Mouse (Mus musculus) liver, embryonic 12.5 days (tissue): Measurements from ENCODE around the gene Nup98. TPM values are rescaled to one million over a fixed set of nuclear protein-coding genes. Genes with fewer than 3 reads are reported as not detected.
A peak's percentile ranks its signal among the peaks of the same experiment; 100 is the strongest.

Source experiments
- ATAC-seq: fragments of 200-750 bp; cut with Nextera tagmentation; 2 replicates; pipeline ENCODE4 v1.8.0; 2017; ENCODE audit warnings: moderate number of reproducible peaks, mild to moderate bottlenecking, moderate library complexity
- H3K27ac ChIP-seq: fragments of 300-500 bp; sonication (generic); 2 replicates; pipeline ENCODE4 v1.5.1; 2016; ENCODE audit warnings: mild to moderate bottlenecking
- H3K27me3 ChIP-seq: fragments of 300-500 bp; sonication (generic); replicated peaks from 2 replicates; pipeline ENCODE4 v1.6.1; 2016; ENCODE audit warnings: mild to moderate bottlenecking, moderate library complexity
- H3K36me3 ChIP-seq: fragments of 300-500 bp; sonication (generic); 2 replicates; pipeline ENCODE4 v1.6.1; 2016; ENCODE audit warnings: mild to moderate bottlenecking, moderate library complexity
- H3K4me1 ChIP-seq: fragments of 300-500 bp; sonication (generic); 2 replicates; pipeline ENCODE4 v1.6.1; 2016
- H3K4me2 ChIP-seq: fragments of 300-500 bp; sonication (generic); 2 replicates; pipeline ENCODE4 v1.6.1; 2016; ENCODE audit warnings: mild to moderate bottlenecking, moderate library complexity
- H3K4me3 ChIP-seq: fragments of 300-500 bp; sonication (generic); 2 replicates; pipeline ENCODE4 v1.5.1; 2016; ENCODE audit warnings: mild to moderate bottlenecking, moderate library complexity
- H3K9ac ChIP-seq: fragments of 300-500 bp; sonication (generic); 2 replicates; pipeline ENCODE4 v1.6.1; 2016; ENCODE audit warnings: mild to moderate bottlenecking, moderate library complexity
- H3K9me3 ChIP-seq: fragments of 300-500 bp; sonication (generic); replicated peaks from 2 replicates; pipeline ENCODE4 v1.6.1; 2016; ENCODE audit warnings: mild to moderate bottlenecking, moderate library complexity
- WGBS: fragments of 180-500 bp; shearing (Covaris S2); methylation state at CpG from one replicate; pipeline ENCODE4 v1.1.7; 2016; ENCODE audit not compliant: insufficient replicate concordance; 5-methylcytosine and 5-hydroxymethylcytosine counted together
- polyA plus RNA-seq: library from polyadenylated mRNA; unstranded; fragments of >200 nt; fragmentation: Nextera tagmentation; extraction: Ambion mirVana; gene quantifications from 2 replicates; pipeline ENCODE4 v1.2.1, GENCODE M21; 2016

Nup98 gene
- polyA plus RNA-seq, 1 experiment from 2014 or later, result 30.4 TPM

DNA sequence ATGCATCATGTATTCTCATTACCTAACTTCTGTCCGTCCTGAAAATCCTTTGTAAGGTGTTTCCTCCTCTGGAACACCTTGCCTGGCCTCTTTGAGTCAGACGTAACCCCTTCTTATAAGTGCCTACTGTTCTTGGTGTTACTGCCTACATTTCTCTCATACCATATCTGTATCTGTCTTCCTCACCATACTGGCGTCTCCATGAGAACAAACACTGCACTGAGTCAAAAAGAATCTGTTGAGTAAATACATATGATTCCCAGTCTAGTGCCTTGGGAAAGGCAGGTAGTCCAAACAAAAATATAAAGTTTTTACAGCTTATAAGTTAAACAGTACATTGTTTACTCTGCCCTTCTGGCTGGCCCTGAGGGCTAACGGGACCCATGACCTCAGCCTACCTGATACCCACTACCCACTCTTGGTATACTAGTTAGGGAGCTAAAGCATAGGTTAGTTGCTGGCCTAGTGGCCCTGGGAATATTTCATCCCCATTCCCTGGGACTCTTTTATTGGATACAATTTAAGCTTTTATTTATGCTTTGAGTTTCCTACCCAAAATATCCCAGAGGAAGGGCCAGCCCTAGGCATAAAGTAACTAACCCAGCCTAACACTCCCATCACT is 18.2 kb upstream of the Nup98 start:
- Histone ChIP-seq H3K9ac (no peak overlapping the region; the same call in 1 of the 2 replicates), H3K27ac (no peak overlapping the region), H3K9me3 (no peaks in the 10 kb centered on the region), H3K4me1 (peaks cover 19% of the 10 kb centered on the region), H3K36me3 (peaks cover 15% of the 10 kb centered on the region), H3K4me3 (no peak overlapping the region), H3K4me2 (no peak overlapping the region), H3K27me3 (no peaks in the 10 kb centered on the region)
- WGBS, result 79% methylated on average over 4 of the region's 4 CpGs
- ATAC-seq, result no peak

DNA sequence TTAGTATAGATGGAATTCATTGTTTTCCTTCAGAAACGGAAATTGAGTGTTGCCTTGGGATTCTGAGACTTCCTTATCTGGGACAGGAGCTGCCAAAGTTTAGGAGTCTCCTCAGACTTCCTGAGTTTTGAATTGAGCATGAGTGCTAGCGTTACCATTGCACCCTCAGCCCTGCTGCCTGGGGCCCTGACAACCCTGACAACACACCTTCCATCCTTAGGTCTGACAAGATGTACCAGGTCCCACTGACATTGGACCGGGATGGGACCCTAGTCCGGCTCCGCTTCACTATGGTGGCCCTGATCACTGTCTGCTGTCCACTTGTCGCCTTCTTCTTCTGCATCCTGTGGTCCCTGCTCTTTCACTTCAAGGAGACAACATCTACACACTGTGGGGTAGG is 16.1 kb upstream of the Nup98 start:
- peaks cover 15% of the 10 kb centered on the region for H3K36me3 ChIP-seq
- no peak overlapping the region for H3K4me3 ChIP-seq
- no peak for ATAC-seq
- WGBS, result 80% methylated on average over 6 of the region's 6 CpGs
- no peaks in the 10 kb centered on the region for H3K27me3 ChIP-seq
- no peak overlapping the region for H3K4me2 ChIP-seq
- no peaks in the 10 kb centered on the region for H3K9me3 ChIP-seq
- H3K27ac ChIP-seq, result no peak overlapping the region
- H3K9ac ChIP-seq, result no peak overlapping the region
- peaks cover 28% of the 10 kb centered on the region for H3K4me1 ChIP-seq

DNA sequence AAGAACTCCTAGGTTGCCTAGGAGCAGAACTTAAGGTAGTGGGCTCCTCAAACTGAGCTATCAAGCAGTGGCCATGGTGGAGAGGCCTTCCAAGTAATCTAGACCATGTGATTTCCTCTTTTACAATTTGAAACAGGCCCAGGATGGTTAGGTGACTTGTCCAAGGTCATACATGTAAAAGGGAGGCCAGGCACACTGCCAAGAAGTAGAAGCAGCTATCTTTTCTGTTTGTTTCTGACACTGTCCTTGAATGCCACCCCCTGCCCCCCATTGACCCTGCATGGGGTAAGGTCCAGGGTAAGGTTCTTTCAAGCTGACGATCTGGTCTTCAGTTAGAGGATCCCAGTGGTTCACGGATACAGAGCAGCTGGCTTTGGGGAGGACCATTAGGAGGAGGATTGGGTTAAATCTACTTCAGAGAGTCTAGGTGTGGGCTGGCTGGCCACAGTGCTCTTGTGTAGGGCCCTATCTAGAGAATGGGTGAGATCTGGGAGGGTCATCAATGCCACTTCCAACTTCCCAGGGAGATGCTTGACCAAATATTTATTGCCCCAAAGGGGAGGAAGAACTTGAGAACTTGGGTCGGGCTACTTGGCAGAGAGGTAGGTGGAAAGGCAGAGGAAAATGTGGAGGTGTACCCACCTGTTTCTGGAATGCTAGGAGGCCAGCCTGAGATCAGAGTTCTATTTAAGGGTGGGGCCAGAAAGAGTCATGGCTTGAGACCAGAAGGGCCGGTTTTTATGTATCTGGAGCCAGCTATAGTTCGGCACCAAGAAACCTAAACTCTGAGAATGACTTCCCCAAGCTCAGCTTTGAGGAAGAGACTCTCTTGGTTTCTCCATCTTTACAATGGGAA is 14.1 kb upstream of the Nup98 start:
- peaks cover 28% of the 10 kb centered on the region for H3K4me1 ChIP-seq
- peaks cover 11% of the 10 kb centered on the region for H3K36me3 ChIP-seq
- no peak overlapping the region for H3K9ac ChIP-seq
- no peak overlapping the region for H3K4me3 ChIP-seq
- no peak for ATAC-seq
- H3K27ac ChIP-seq, result no peak overlapping the region
- H3K27me3 ChIP-seq, result no peaks in the 10 kb centered on the region
- H3K9me3 ChIP-seq, result no peaks in the 10 kb centered on the region
- H3K4me2 ChIP-seq, result 0 out of 2 replicates have a peak overlapping the region, but pooled peaks have one; percentile 93
- 70% methylated on average over 5 of the region's 5 CpGs for WGBS

DNA sequence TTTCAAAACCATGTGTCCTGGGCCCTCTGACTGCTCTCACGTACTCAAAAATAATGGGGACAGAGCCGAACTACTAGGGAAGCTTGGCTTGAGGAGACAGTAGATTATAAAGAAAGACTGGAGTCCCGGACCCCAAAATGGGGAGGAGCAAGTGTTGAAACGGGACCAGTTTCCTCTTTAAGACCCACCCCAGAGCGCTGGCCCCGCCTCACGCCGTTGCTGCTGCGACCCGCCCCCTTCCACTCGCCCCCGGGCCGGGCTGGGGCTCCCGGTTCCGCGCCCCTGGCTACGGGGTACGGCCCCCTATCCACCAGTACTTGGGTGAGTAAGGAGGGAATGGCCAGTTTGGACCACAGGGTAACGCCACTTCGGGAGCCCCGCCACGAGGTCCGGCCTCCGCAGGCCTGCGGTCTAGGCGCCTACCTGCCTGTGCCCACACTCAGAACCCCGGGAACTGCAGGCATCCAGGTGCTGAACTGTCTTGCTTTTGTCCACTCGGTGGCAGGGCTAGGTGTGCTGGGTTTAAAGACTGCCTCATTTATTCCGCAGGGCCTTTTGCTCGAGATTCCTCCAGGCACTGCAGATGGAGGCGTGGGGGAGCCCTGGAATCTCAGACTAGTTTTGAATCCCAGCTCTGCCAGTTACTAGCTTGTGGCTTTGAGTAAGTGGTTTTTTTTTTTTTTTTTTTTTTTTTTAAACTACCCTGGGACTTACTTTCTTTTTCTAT is 13.0 kb upstream of the Nup98 start:
- Histone ChIP-seq H3K4me3 (peak overlapping the region; percentile 69), H3K36me3 (peaks cover 4% of the 10 kb centered on the region; the same call in 1 of the 2 replicates), H3K4me2 (peak overlapping the region; percentile 93), H3K27me3 (no peaks in the 10 kb centered on the region), H3K9ac (peak overlapping the region; percentile 72), H3K4me1 (peaks cover 28% of the 10 kb centered on the region), H3K27ac (peak overlapping the region; percentile 53), H3K9me3 (no peaks in the 10 kb centered on the region)
- 3% methylated on average over 31 of the region's 31 CpGs for WGBS
- ATAC-seq, result peak; percentile 78

DNA sequence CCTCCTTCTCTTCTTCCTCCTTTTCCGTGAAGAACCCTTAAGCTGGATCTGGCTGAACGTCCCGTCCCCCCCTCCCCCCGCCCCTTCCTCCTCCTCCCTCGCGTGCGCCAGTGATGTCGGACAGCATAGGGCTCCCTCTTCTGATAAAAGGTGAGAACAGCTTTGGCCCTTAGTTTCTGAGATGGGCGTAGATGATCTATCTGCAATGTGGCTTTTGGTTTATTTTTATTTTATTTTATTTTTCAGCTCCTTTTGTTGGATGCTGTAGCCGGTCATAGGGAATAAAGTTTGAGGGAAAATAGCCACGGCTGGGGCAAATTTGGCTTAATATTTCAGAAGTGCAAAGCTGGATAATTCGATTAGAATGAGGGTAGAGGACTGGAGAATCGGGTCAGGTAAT is 12.4 kb upstream of the Nup98 start:
- no peaks in the 10 kb centered on the region for H3K27me3 ChIP-seq
- peak overlapping the region; percentile 69 for H3K4me3 ChIP-seq
- H3K36me3 ChIP-seq, result 0 out of 2 replicates have a peak, but pooled peaks cover 4% of the 10 kb centered on the region
- peak overlapping the region; percentile 72 for H3K9ac ChIP-seq
- H3K4me1 ChIP-seq, result peaks cover 28% of the 10 kb centered on the region
- peak overlapping the region; percentile 53; the same call in 1 of the 2 replicates for H3K27ac ChIP-seq
- under 1% methylated on average over 10 of the region's 13 CpGs for WGBS
- H3K9me3 ChIP-seq, result no peaks in the 10 kb centered on the region
- peak; percentile 49; the same call in 1 of the 2 replicates for ATAC-seq
- peak overlapping the region; percentile 93 for H3K4me2 ChIP-seq

DNA sequence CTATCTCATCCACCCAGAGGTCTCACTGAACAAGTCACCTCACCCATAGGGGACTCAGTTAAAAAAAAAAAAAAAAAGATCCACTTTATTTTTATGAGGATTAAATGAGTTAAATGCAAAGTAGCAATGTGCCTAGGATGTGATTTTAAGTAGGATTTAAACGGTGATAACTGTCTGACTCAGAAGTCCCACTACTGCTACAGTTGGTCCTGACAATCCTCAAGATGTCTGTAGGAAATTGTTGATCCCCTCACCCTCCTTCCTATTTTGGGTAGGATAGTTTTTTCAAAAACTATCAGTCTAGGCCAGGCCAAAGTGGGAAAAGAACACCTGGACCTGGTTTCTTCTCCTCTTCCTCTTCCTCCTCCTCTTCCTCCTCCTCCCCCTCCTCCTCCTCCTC is 11.9 kb upstream of the Nup98 start:
- ATAC-seq, result no peak
- H3K27ac ChIP-seq, result no peak overlapping the region
- WGBS, result 37% methylated on average over 1 of the region's 1 CpGs

DNA sequence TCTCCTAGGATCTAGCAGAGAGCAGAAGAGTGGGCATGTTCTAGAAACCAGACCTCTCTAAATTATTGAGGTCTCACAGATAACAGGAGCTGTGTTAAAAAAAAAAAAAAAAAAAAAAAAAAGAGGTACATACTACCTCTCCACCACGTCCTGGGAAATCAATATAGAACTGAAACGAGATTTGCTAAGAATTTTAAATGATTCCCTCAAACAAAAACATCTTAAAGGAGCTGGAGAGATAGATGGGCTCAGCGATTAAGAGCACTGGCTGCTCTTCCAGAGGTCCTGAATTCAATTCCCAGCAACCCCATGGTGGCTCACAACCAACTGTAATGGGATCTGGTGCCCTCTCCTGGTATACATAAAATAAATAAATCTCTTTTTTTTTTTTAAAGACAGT is 1.1 kb upstream of the Nup98 start:
- Histone ChIP-seq H3K4me3 (peak overlapping the region; percentile 95), H3K27me3 (no peaks in the 10 kb centered on the region), H3K4me1 (peaks cover 42% of the 10 kb centered on the region), H3K4me2 (peak overlapping the region; percentile 82), H3K9me3 (no peaks in the 10 kb centered on the region), H3K27ac (peak overlapping the region; percentile 91), H3K36me3 (peaks cover 12% of the 10 kb centered on the region), H3K9ac (peak overlapping the region; percentile 89)
- 48% methylated on average over 3 of the region's 3 CpGs for WGBS
- no peak for ATAC-seq

More for the DNA sequence above, 11.9 kb upstream of the Nup98 start:
- peak overlapping the region; percentile 93 for H3K4me2 ChIP-seq
- no peaks in the 10 kb centered on the region for H3K27me3 ChIP-seq
- H3K36me3 ChIP-seq, result 0 out of 2 replicates have a peak, but pooled peaks cover 4% of the 10 kb centered on the region
- peaks cover 28% of the 10 kb centered on the region for H3K4me1 ChIP-seq
- no peaks in the 10 kb centered on the region for H3K9me3 ChIP-seq
- H3K9ac ChIP-seq, result no peak overlapping the region
- H3K4me3 ChIP-seq, result peak overlapping the region; percentile 69

DNA sequence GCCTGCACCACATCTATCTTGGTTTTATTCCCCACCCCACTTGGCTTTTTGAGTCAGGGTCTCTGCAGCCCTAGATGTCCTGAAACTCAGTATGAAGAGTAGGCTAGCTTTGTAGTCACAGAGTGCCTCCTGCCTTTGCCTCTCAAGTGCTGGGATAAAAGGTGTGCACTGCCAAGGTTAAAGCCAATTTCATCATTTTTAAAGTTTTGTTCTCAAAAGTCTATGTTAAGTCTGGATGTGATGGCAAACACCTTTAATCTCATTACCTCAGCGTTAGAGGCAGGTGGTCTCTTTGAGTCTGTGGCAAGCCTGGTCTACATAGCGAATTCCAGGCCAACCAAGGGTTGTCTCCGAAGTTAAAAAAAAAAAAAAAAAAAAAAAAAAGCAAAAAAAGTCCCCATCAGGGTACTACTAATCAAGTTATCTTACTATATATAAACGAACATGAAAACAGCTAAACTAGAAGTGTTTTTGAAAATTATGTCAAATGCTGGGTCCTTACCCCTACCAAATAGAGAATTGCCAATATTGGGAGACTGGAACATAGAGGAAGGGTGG is 1.1 kb downstream of the Nup98 start:
- peak overlapping the region; percentile 82 for H3K4me2 ChIP-seq
- H3K4me1 ChIP-seq, result peaks cover 60% of the 10 kb centered on the region
- peak overlapping the region; percentile 95 for H3K4me3 ChIP-seq
- peak overlapping the region; percentile 89 for H3K9ac ChIP-seq
- peaks cover 20% of the 10 kb centered on the region for H3K36me3 ChIP-seq
- peak overlapping the region; percentile 89 for H3K27ac ChIP-seq
- no peaks in the 10 kb centered on the region for H3K27me3 ChIP-seq
- 37% methylated on average over 4 of the region's 4 CpGs for WGBS
- no peaks in the 10 kb centered on the region for H3K9me3 ChIP-seq
- no peak for ATAC-seq

DNA sequence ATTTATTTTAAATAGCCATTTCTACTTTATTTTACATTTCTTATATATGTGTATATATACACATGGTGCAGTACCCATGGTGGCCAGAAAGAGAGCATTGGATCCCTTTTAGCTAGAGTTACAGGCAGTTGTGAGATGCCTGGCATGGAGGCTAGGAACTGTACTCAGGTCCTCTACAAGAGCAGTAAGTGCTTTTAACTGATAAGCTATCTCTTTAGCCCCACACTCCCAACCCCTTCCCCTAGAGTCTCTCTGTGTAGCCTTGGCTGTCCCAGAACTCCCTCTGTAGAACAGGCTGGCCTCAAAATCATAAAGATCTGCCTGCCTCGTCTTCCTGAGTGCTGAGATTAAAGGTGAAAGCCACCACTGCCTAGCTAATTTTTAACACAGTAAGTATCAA is 4.3 kb downstream of the Nup98 start:
- ATAC-seq, result peak; percentile 35
- peak overlapping the region; percentile 69; the same call in 1 of the 2 replicates for H3K27ac ChIP-seq

DNA sequence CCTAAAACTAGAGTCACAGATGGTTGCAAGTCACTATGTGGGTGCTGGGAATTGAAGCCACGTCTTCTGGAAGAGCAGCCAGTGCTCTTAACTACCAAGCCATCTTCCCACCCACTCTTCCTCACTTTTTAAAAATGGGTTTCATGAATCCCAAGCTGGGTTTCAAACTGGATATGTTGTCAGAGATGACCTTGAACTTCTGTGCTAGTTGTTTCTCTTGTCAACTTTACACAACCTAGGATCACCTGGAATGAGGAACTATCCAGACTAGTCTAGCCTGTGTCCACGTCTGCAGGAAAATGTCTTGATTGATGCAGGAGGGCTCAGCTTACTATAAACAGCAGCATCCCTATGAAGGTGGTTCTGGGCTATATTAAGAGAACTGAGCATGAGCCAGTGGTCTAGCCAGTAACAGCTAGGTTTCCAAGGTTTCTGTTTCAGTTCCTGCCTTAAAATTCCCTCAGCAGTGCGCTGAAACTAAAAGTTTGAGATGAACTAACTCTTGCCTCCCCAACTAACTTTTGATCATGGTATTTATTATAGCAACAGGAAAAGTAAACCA is 5.6 kb downstream of the Nup98 start:
- 84% methylated on average over 3 of the region's 3 CpGs for WGBS
- no peak overlapping the region for H3K9ac ChIP-seq
- H3K4me2 ChIP-seq, result no peak overlapping the region
- H3K27ac ChIP-seq, result no peak overlapping the region
- no peak overlapping the region for H3K4me3 ChIP-seq
- no peaks in the 10 kb centered on the region for H3K27me3 ChIP-seq
- peaks cover 23% of the 10 kb centered on the region for H3K36me3 ChIP-seq
- no peak for ATAC-seq
- H3K9me3 ChIP-seq, result no peaks in the 10 kb centered on the region
- peaks cover 59% of the 10 kb centered on the region for H3K4me1 ChIP-seq

More for the DNA sequence above, 4.3 kb downstream of the Nup98 start:
- H3K27me3 ChIP-seq, result no peaks in the 10 kb centered on the region
- no peaks in the 10 kb centered on the region for H3K9me3 ChIP-seq
- WGBS, result 21% methylated on average over 1 of the region's 1 CpGs
- H3K4me2 ChIP-seq, result peak overlapping the region; percentile 28; the same call in 1 of the 2 replicates
- H3K9ac ChIP-seq, result no peak overlapping the region
- no peak overlapping the region for H3K4me3 ChIP-seq
- H3K36me3 ChIP-seq, result peaks cover 23% of the 10 kb centered on the region
- H3K4me1 ChIP-seq, result peaks cover 60% of the 10 kb centered on the region

DNA sequence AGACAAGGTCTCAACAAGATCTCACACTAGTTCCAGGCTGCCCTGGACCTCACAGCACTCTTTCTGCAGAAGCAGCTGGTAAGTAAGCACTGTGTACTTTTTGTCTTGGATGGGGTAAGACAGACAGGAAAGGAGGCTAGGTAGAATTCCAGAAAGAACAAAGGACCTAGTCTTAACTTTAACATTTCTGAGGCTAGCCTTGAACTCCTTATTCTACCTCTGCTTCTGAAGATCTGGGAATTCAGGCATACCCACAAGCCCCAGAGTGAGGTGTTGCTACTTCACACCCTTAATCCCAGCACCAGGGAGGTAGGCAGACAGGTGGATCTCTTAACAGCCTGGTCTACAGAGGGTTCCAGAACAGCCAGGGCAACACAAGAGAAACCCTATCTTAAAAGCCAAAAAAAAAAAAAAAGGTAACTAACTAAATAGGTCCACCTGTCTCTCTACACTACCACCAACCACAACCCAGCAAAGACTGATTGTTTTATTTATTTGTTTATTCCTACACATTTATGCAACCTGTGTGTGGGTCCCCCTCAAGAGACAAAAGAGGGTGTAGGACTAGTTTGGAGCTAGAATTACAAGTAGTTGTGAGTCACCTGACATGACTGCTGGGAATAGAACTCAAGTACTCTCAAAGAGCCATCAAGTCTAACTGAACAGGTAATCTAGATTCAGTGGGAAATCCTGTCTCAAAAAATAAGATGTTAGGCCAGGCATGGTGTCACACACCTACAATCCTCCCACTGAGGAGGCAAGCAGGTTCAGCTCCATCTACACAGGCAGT is 8.8 kb downstream of the Nup98 start:
- H3K9ac ChIP-seq, result no peak overlapping the region
- ATAC-seq, result no peak
- H3K4me2 ChIP-seq, result no peak overlapping the region
- H3K36me3 ChIP-seq, result peaks cover 11% of the 10 kb centered on the region
- peaks cover 37% of the 10 kb centered on the region for H3K4me1 ChIP-seq
- H3K4me3 ChIP-seq, result no peak overlapping the region
- no peak overlapping the region for H3K27ac ChIP-seq
- H3K9me3 ChIP-seq, result no peaks in the 10 kb centered on the region
- no peaks in the 10 kb centered on the region for H3K27me3 ChIP-seq
